Mouse (Mus musculus): ENCODE results near the gene Mrtfa. TPM values are rescaled to one million over a fixed set of nuclear protein-coding genes. Genes with fewer than 3 reads are reported as not detected.

Gene Mrtfa
- polyA plus RNA-seq, 1 experiment, result 53.7 TPM

GRCm38 (mm10) chr15:80989712-80990111, 200.8 kb downstream of the Mrtfa start:
- Histone ChIP-seq H3K4me1 (ENCODE audit: control insufficient read depth, insufficient read depth, low read length) (no peaks in the 10 kb centered on the region), H3K27ac (ENCODE audit: control insufficient read depth, insufficient read depth, low read depth, low read length, poor library complexity) (no peak overlapping the region), H3K4me3 (replicated peaks; ENCODE audit: control insufficient read depth, low read depth, low read length) (no peak overlapping the region)
- no peak for TF ChIP-seq CTCF (IDR thresholded peaks at IDR 0.05; ENCODE audit: control insufficient read depth, insufficient read depth, low read length)
- no peak for TF ChIP-seq POLR2A (IDR thresholded peaks at IDR 0.05; ENCODE audit: borderline replicate concordance, control insufficient read depth, low read depth, low read length)
- WGBS, result 25% methylated on average over 3 of the region's 3 CpGs

- Histone ChIP-seq H3K4me3 (replicated peaks; ENCODE audit: control insufficient read depth, low read depth, low read length) (no peak overlapping the region), H3K27ac (ENCODE audit: control insufficient read depth, insufficient read depth, low read depth, low read length, poor library complexity) (no peak overlapping the region), H3K4me1 (ENCODE audit: control insufficient read depth, insufficient read depth, low read length) (no peaks in the 10 kb centered on the region)
- no peak for TF ChIP-seq POLR2A (IDR thresholded peaks at IDR 0.05; ENCODE audit: borderline replicate concordance, control insufficient read depth, low read depth, low read length)
- no peak for TF ChIP-seq CTCF (IDR thresholded peaks at IDR 0.05; ENCODE audit: control insufficient read depth, insufficient read depth, low read length)
- 47% methylated on average over 1 of the region's 1 CpGs for WGBS
Measured at GRCm38 (mm10) chr15:80988331-80988730, 202.2 kb downstream of the Mrtfa start.

DNA sequence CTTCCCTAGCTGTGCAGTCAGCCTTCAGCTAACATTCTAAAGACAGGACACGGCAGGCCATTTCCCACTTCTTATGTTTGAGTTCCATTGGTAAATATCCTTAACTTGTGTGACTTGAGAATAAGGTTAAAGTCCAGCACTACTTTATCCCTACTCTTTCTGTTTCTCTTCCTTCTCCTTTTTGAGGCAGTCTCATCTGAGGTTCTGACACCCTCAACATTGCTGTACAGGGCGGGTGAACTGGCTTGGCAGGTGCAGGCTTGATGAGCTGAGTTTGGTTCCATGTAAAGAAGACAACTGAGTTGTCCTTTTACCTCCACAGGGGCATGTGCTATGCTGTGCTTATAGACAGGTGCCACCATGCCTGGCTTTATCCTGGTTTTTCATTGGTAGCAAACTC, 207.3 kb downstream of the Mrtfa start:
- no peak for TF ChIP-seq CTCF (IDR thresholded peaks at IDR 0.05; ENCODE audit: control insufficient read depth, insufficient read depth, low read length)
- no peak for TF ChIP-seq POLR2A (IDR thresholded peaks at IDR 0.05; ENCODE audit: borderline replicate concordance, control insufficient read depth, low read depth, low read length)
- WGBS, result 89% methylated on average over 2 of the region's 2 CpGs
- Histone ChIP-seq H3K4me1 (ENCODE audit: control insufficient read depth, insufficient read depth, low read length) (no peaks in the 10 kb centered on the region), H3K4me3 (replicated peaks; ENCODE audit: control insufficient read depth, low read depth, low read length) (no peak overlapping the region), H3K27ac (ENCODE audit: control insufficient read depth, insufficient read depth, low read depth, low read length, poor library complexity) (no peak overlapping the region)

GRCm38 (mm10) chr15:80981176-80981575, 209.4 kb downstream of the Mrtfa start:
- no peak overlapping the region for H3K27ac ChIP-seq (ENCODE audit: control insufficient read depth, insufficient read depth, low read depth, low read length, poor library complexity)
- H3K4me3 ChIP-seq (replicated peaks; ENCODE audit: control insufficient read depth, low read depth, low read length), result no peak overlapping the region
- TF ChIP-seq CTCF (IDR thresholded peaks at IDR 0.05; ENCODE audit: control insufficient read depth, insufficient read depth, low read length) (no peak), POLR2A (IDR thresholded peaks at IDR 0.05; ENCODE audit: borderline replicate concordance, control insufficient read depth, low read depth, low read length) (no peak)
- no peaks in the 10 kb centered on the region; the same call in 1 of the 2 replicates for H3K4me1 ChIP-seq (ENCODE audit: control insufficient read depth, insufficient read depth, low read length)
- WGBS, result 73% methylated on average over 4 of the region's 4 CpGs

- TF ChIP-seq CTCF (IDR thresholded peaks at IDR 0.05; ENCODE audit: control insufficient read depth, insufficient read depth, low read length) (no peak), POLR2A (IDR thresholded peaks at IDR 0.05; ENCODE audit: borderline replicate concordance, control insufficient read depth, low read depth, low read length) (no peak)
- Histone ChIP-seq H3K4me3 (replicated peaks; ENCODE audit: control insufficient read depth, low read depth, low read length) (no peak overlapping the region), H3K4me1 (ENCODE audit: control insufficient read depth, insufficient read depth, low read length) (no peaks in the 10 kb centered on the region; the same call in 1 of the 2 replicates), H3K27ac (ENCODE audit: control insufficient read depth, insufficient read depth, low read depth, low read length, poor library complexity) (no peak overlapping the region)
- WGBS, result 74% methylated on average over 4 of the region's 4 CpGs
Measured at GRCm38 (mm10) chr15:80979611-80980010, 210.9 kb downstream of the Mrtfa start.

- Histone ChIP-seq H3K4me3 (replicated peaks; ENCODE audit: control insufficient read depth, low read depth, low read length) (peak within 1 kb of the TSS; percentile 96), H3K27ac (ENCODE audit: control insufficient read depth, insufficient read depth, low read depth, low read length, poor library complexity) (peak within 1 kb of the TSS; percentile 51; the same call in 1 of the 2 replicates), H3K4me1 (ENCODE audit: control insufficient read depth, insufficient read depth, low read length) (no peaks in the 10 kb centered on the region; the same call in 1 of the 2 replicates)
- peak; percentile 44; the same call in 1 of the 2 replicates for TF ChIP-seq POLR2A (IDR thresholded peaks at IDR 0.05; ENCODE audit: borderline replicate concordance, control insufficient read depth, low read depth, low read length)
- TF ChIP-seq CTCF (IDR thresholded peaks at IDR 0.05; ENCODE audit: control insufficient read depth, insufficient read depth, low read length), result no peak
- WGBS, result under 1% methylated on average over 67 of the region's 67 CpGs
Measured at GRCm38 (mm10) chr15:80977620-80978334, 212.8 kb downstream of the Mrtfa start, which contains the start of gene Sgsm3. Gene Sgsm3, plus strand, starts transcription at chr15:80977765.

DNA sequence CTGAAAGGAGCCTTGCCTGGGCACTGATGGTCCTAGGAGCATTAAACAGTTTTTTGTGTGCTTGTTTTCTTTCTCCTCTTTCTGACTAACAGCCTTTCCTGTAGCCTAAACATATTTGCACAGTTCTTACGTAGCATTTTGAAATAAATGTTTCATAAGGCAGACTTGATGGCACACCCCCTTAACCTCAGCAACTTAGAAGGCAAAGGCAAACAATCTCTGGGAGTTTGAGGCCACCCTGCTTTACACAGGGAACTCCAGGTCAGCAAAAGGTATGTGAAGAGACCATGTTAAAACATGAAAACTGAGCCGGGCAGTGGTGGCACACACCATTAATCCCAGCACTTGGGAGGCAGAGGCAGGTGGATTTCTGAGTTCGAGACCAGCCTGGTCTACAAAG, 214.9 kb downstream of the Mrtfa start:
- no peak overlapping the region for H3K27ac ChIP-seq (ENCODE audit: control insufficient read depth, insufficient read depth, low read depth, low read length, poor library complexity)
- WGBS, result 59% methylated on average over 3 of the region's 3 CpGs
- TF ChIP-seq CTCF (IDR thresholded peaks at IDR 0.05; ENCODE audit: control insufficient read depth, insufficient read depth, low read length) (no peak), POLR2A (IDR thresholded peaks at IDR 0.05; ENCODE audit: borderline replicate concordance, control insufficient read depth, low read depth, low read length) (no peak)
- no peak overlapping the region for H3K4me3 ChIP-seq (replicated peaks; ENCODE audit: control insufficient read depth, low read depth, low read length)
- H3K4me1 ChIP-seq (ENCODE audit: control insufficient read depth, insufficient read depth, low read length), result no peaks in the 10 kb centered on the region; the same call in 1 of the 2 replicates

- no peak overlapping the region for H3K4me3 ChIP-seq (replicated peaks; ENCODE audit: control insufficient read depth, low read depth, low read length)
- no peak overlapping the region for H3K27ac ChIP-seq (ENCODE audit: control insufficient read depth, insufficient read depth, low read depth, low read length, poor library complexity)
- WGBS, result 58% methylated on average over 5 of the region's 5 CpGs
- no peaks in the 10 kb centered on the region; the same call in 1 of the 2 replicates for H3K4me1 ChIP-seq (ENCODE audit: control insufficient read depth, insufficient read depth, low read length)
- TF ChIP-seq POLR2A (IDR thresholded peaks at IDR 0.05; ENCODE audit: borderline replicate concordance, control insufficient read depth, low read depth, low read length) (no peak), CTCF (IDR thresholded peaks at IDR 0.05; ENCODE audit: control insufficient read depth, insufficient read depth, low read length) (no peak)
Measured at GRCm38 (mm10) chr15:80974311-80974710, 216.2 kb downstream of the Mrtfa start.
